Mouse (Mus musculus) monocyte, adult 59 days (primary cell): ENCODE results near the gene Ulk2. TPM values are rescaled to one million over a fixed set of nuclear protein-coding genes. Genes with fewer than 3 reads are reported as not detected.

Experiments
- total RNA-seq, 2 experiments: library from RNA; stranded (reverse); gene quantifications; one replicate each; pipeline ENCODE4 v1.2.4; 2023

Ulk2 gene
- 10 to 100 TPM; 34.8 to 35.5 TPM for total RNA-seq

GRCm38 (mm10) chr11:61854988-61855411 lies at the start of gene Ulk2:
TSS of gene Ulk2 (minus strand) at chr11:61855073.

GRCm38 (mm10) chr11:61761584-61762407 lies 93.1 kb downstream of the Ulk2 start, which contains the start of gene Prpsap2:
TSS of gene Prpsap2 (minus strand) at chr11:61762088.

Other genes starting within 250 kb of the Ulk2 start
- 1 to 10 TPM; 2.8 to 4.5 TPM for gene Grap, start 201.8 kb downstream of the Ulk2 start, total RNA-seq
- gene Fam83g, start 171.0 kb downstream of the Ulk2 start, total RNA-seq: under 1 TPM in 1 of 2 experiments, not detected in 1; 0.10 TPM
- gene Slc5a10, start 134.2 kb downstream of the Ulk2 start, total RNA-seq: not detected
- 10 to 100 TPM; 47.2 to 51.2 TPM for gene Prpsap2, start 93.0 kb downstream of the Ulk2 start, total RNA-seq
- 10 to 100 TPM; 59.9 to 79.8 TPM for gene Akap10, start 75.2 kb upstream of the Ulk2 start, total RNA-seq
- 10 to 100 TPM; 28.4 to 33.5 TPM for gene Specc1, start 101.7 kb upstream of the Ulk2 start, total RNA-seq